Mouse (Mus musculus): ENCODE data around the gene Frmd4a. TPM values are rescaled to one million over a fixed set of nuclear protein-coding genes. Genes with fewer than 3 reads are reported as not detected.
"Not testable (repeated sequence)": the region's sequence is repeated elsewhere in the genome, so short reads cannot be mapped to it uniquely, and the experiment has no call there.

Frmd4a gene
- polyA plus RNA-seq, 1 experiment from 2014 or later: 59.6 TPM

GRCm38 (mm10) chr2:4227563-4227962 is 210.0 kb downstream of the Frmd4a start:
- 36% methylated on average over 4 of the region's 4 CpGs for WGBS
- Histone ChIP-seq H3K9ac (no peak overlapping the region), H3K27ac (peak overlapping the region; percentile 66; the same call in 1 of the 2 replicates), H3K36me3 (no peaks in the 10 kb centered on the region; the same call in 1 of the 2 replicates), H3K9me3 (no peaks in the 10 kb centered on the region), H3K4me3 (no peak overlapping the region), H3K4me1 (replicated peaks) (peaks cover 46% of the 10 kb centered on the region), H3K4me2 (no peak overlapping the region), H3K27me3 (no peaks in the 10 kb centered on the region)
- 0 out of 2 replicates have a peak, but pooled peaks have one; percentile 19 for ATAC-seq (ENCODE audit: low FRiP score)

- H3K27ac ChIP-seq: peak overlapping the region; percentile 66
- H3K27me3 ChIP-seq: no peaks in the 10 kb centered on the region
- no peak overlapping the region for H3K9ac ChIP-seq
- H3K9me3 ChIP-seq: no peaks in the 10 kb centered on the region
- no peaks in the 10 kb centered on the region; the same call in 1 of the 2 replicates for H3K36me3 ChIP-seq
- ATAC-seq (ENCODE audit: low FRiP score): peak; percentile 43; the same call in 1 of the 2 replicates
- no peak overlapping the region for H3K4me3 ChIP-seq
- H3K4me2 ChIP-seq: no peak overlapping the region
- WGBS: 40% methylated on average over 3 of the region's 3 CpGs
- H3K4me1 ChIP-seq (replicated peaks): peaks cover 55% of the 10 kb centered on the region
Measured at GRCm38 (mm10) chr2:4228510-4228909, 211.0 kb downstream of the Frmd4a start.

- H3K4me1 ChIP-seq (replicated peaks): peaks cover 50% of the 10 kb centered on the region
- 0 out of 2 replicates have a peak overlapping the region, but pooled peaks have one; percentile 3 for H3K4me3 ChIP-seq
- no peaks in the 10 kb centered on the region for H3K36me3 ChIP-seq
- no peaks in the 10 kb centered on the region for H3K9me3 ChIP-seq
- peak overlapping the region; percentile 43 for H3K9ac ChIP-seq
- H3K27ac ChIP-seq: peak overlapping the region; percentile 76
- H3K27me3 ChIP-seq: no peaks in the 10 kb centered on the region
- peak overlapping the region; percentile 42 for H3K4me2 ChIP-seq
- 18% methylated on average over 3 of the region's 3 CpGs for WGBS
- ATAC-seq (ENCODE audit: low FRiP score): no peak
Measured at GRCm38 (mm10) chr2:4232335-4232734, 214.8 kb downstream of the Frmd4a start.

- Histone ChIP-seq H3K4me1 (replicated peaks) (peaks cover 45% of the 10 kb centered on the region), H3K9ac (peak overlapping the region; percentile 43), H3K4me2 (peak overlapping the region; percentile 42), H3K36me3 (no peaks in the 10 kb centered on the region), H3K4me3 (0 out of 2 replicates have a peak overlapping the region, but pooled peaks have one; percentile 3), H3K9me3 (no peaks in the 10 kb centered on the region), H3K27ac (peak overlapping the region; percentile 76), H3K27me3 (no peaks in the 10 kb centered on the region)
- peak; percentile 65 for ATAC-seq (ENCODE audit: low FRiP score)
- WGBS: 11% methylated on average over 10 of the region's 10 CpGs
Measured at GRCm38 (mm10) chr2:4232761-4233322, 215.3 kb downstream of the Frmd4a start.

- ATAC-seq (ENCODE audit: low FRiP score): no peak
- Histone ChIP-seq H3K4me3 (no peak overlapping the region), H3K4me2 (no peak overlapping the region), H3K9me3 (no peaks in the 10 kb centered on the region), H3K36me3 (no peaks in the 10 kb centered on the region), H3K27me3 (no peaks in the 10 kb centered on the region), H3K27ac (no peak overlapping the region), H3K4me1 (replicated peaks) (peaks cover 17% of the 10 kb centered on the region), H3K9ac (no peak overlapping the region)
- 92% methylated on average over 5 of the region's 5 CpGs for WGBS
Measured at GRCm38 (mm10) chr2:4237686-4238085, 220.2 kb downstream of the Frmd4a start.

- no peak for ATAC-seq (ENCODE audit: low FRiP score)
- peaks cover 21% of the 10 kb centered on the region for H3K4me1 ChIP-seq (replicated peaks)
- no peak overlapping the region for H3K4me3 ChIP-seq
- H3K9ac ChIP-seq: no peak overlapping the region
- H3K4me2 ChIP-seq: no peak overlapping the region
- WGBS: 31% methylated on average over 6 of the region's 6 CpGs
- no peaks in the 10 kb centered on the region for H3K9me3 ChIP-seq
- no peaks in the 10 kb centered on the region for H3K27me3 ChIP-seq
- H3K27ac ChIP-seq: no peak overlapping the region
- no peaks in the 10 kb centered on the region for H3K36me3 ChIP-seq
Measured at GRCm38 (mm10) chr2:4249723-4250122, 232.2 kb downstream of the Frmd4a start.

GRCm38 (mm10) chr2:4252541-4253291 is 235.2 kb downstream of the Frmd4a start:
- peak overlapping the region; percentile 61 for H3K27ac ChIP-seq
- no peak overlapping the region for H3K4me3 ChIP-seq
- no peak overlapping the region for H3K4me2 ChIP-seq
- ATAC-seq (ENCODE audit: low FRiP score): no peak
- no peaks in the 10 kb centered on the region for H3K36me3 ChIP-seq
- H3K27me3 ChIP-seq: no peaks in the 10 kb centered on the region
- peaks cover 21% of the 10 kb centered on the region for H3K4me1 ChIP-seq (replicated peaks)
- WGBS: 40% methylated on average over 9 of the region's 9 CpGs
- H3K9me3 ChIP-seq: no peaks in the 10 kb centered on the region
- H3K9ac ChIP-seq: no peak overlapping the region

GRCm38 (mm10) chr2:4253348-4253747 is 235.8 kb downstream of the Frmd4a start:
- ATAC-seq (ENCODE audit: low FRiP score): 0 out of 2 replicates have a peak, but pooled peaks have one; percentile 41
- no peaks in the 10 kb centered on the region for H3K27me3 ChIP-seq
- WGBS: 20% methylated on average over 4 of the region's 4 CpGs
- no peak overlapping the region for H3K4me3 ChIP-seq
- no peaks in the 10 kb centered on the region for H3K36me3 ChIP-seq
- H3K27ac ChIP-seq: peak overlapping the region; percentile 61; the same call in 1 of the 2 replicates
- no peak overlapping the region for H3K9ac ChIP-seq
- H3K4me1 ChIP-seq (replicated peaks): peaks cover 21% of the 10 kb centered on the region
- H3K9me3 ChIP-seq: no peaks in the 10 kb centered on the region
- H3K4me2 ChIP-seq: no peak overlapping the region

- H3K9me3 ChIP-seq: no peaks in the 10 kb centered on the region
- H3K36me3 ChIP-seq: no peaks in the 10 kb centered on the region
- WGBS: 84% methylated on average over 5 of the region's 5 CpGs
- H3K4me1 ChIP-seq (replicated peaks): peaks cover 21% of the 10 kb centered on the region
- no peak overlapping the region for H3K9ac ChIP-seq
- H3K27ac ChIP-seq: no peak overlapping the region
- no peak overlapping the region for H3K4me3 ChIP-seq
- H3K27me3 ChIP-seq: no peaks in the 10 kb centered on the region
- H3K4me2 ChIP-seq: no peak overlapping the region
- ATAC-seq (ENCODE audit: low FRiP score): no peak
Measured at GRCm38 (mm10) chr2:4254083-4254482, 236.6 kb downstream of the Frmd4a start.

- no peak overlapping the region for H3K4me2 ChIP-seq
- H3K4me1 ChIP-seq (replicated peaks): peaks cover 25% of the 10 kb centered on the region
- 93% methylated on average over 2 of the region's 2 CpGs for WGBS
- H3K36me3 ChIP-seq: no peaks in the 10 kb centered on the region
- H3K9ac ChIP-seq: no peak overlapping the region
- H3K27ac ChIP-seq: no peak overlapping the region
- no peaks in the 10 kb centered on the region for H3K27me3 ChIP-seq
- H3K4me3 ChIP-seq: no peak overlapping the region
- no peaks in the 10 kb centered on the region for H3K9me3 ChIP-seq
- ATAC-seq (ENCODE audit: low FRiP score): no peak
Measured at GRCm38 (mm10) chr2:4256242-4256641, 238.7 kb downstream of the Frmd4a start.

GRCm38 (mm10) chr2:4257604-4258003 is 240.1 kb downstream of the Frmd4a start:
- peaks cover 18% of the 10 kb centered on the region for H3K4me1 ChIP-seq (replicated peaks)
- H3K9ac ChIP-seq: no peak overlapping the region
- no peak overlapping the region for H3K4me3 ChIP-seq
- 90% methylated on average over 1 of the region's 1 CpGs for WGBS
- H3K9me3 ChIP-seq: no peaks in the 10 kb centered on the region
- no peaks in the 10 kb centered on the region for H3K27me3 ChIP-seq
- H3K27ac ChIP-seq: no peak overlapping the region
- no peaks in the 10 kb centered on the region for H3K36me3 ChIP-seq
- H3K4me2 ChIP-seq: no peak overlapping the region
- ATAC-seq (ENCODE audit: low FRiP score): no peak

GRCm38 (mm10) chr2:4258803-4259202 is 241.3 kb downstream of the Frmd4a start:
- H3K36me3 ChIP-seq; H3K27ac ChIP-seq; H3K9ac ChIP-seq; H3K27me3 ChIP-seq; H3K4me3 ChIP-seq; H3K4me1 ChIP-seq (replicated peaks); H3K9me3 ChIP-seq; ATAC-seq (ENCODE audit: low FRiP score); H3K4me2 ChIP-seq: not testable (repeated sequence)
- WGBS: 97% methylated on average over 12 of the region's 12 CpGs

Measured in hindbrain, embryonic 13.5 days (tissue).